Mouse (Mus musculus) gastrocnemius, postnatal 4 days (tissue): ENCODE measurements around the gene Hoxd1. TPM values are rescaled to one million over a fixed set of nuclear protein-coding genes. Genes with fewer than 3 reads are reported as not detected.

Experiments used
- DNase-seq, 2 experiments: peaks; one replicate each; pipeline ENCODE4 v3.0.0; 2021 to 2022; ENCODE audit warnings: low spot score in 2 of 2, mixed read lengths in 2 of 2
- long read RNA-seq, 2 experiments: library from polyadenylated mRNA; stranded (forward); transcript quantifications; one replicate each; pipeline ENCODE4 v2.0.0; 2021
- total RNA-seq, 2 experiments: library from RNA; stranded (reverse); gene quantifications; 2 replicates each; pipeline ENCODE4 v1.2.3; 2021

The Hoxd1 gene
- total RNA-seq = under 1 TPM in 1 of 2 experiments, not detected in 1; 0.20 TPM
- long read RNA-seq, experiment 1 = 0 reads
- long read RNA-seq, experiment 2 = 0 reads

- DNase-seq = peak in 1 of 2 experiments; percentile 36
Observed at GRCm38 (mm10) chr2:74762522-74763244, at the start of gene Hoxd1. TSS of gene Hoxd1 (plus strand) at chr2:74762980.

GRCm38 (mm10) chr2:74713239-74714150 lies 49.3 kb upstream of the Hoxd1 start:
- DNase-seq = no peak

- DNase-seq = no peak
Observed at GRCm38 (mm10) chr2:74714156-74714789, 48.5 kb upstream of the Hoxd1 start.

GRCm38 (mm10) chr2:74714881-74715280 lies 47.9 kb upstream of the Hoxd1 start:
- peak in 1 of 2 experiments; percentile 25 for DNase-seq

GRCm38 (mm10) chr2:74715504-74716241 lies 47.1 kb upstream of the Hoxd1 start:
- peak; percentile 85 to 96 for DNase-seq

- no peak for DNase-seq
Observed at GRCm38 (mm10) chr2:74720384-74720783, 42.4 kb upstream of the Hoxd1 start.

- DNase-seq = no peak
Observed at GRCm38 (mm10) chr2:74720955-74721491, 41.8 kb upstream of the Hoxd1 start.

GRCm38 (mm10) chr2:74721882-74722281 lies 40.9 kb upstream of the Hoxd1 start:
- DNase-seq = no peak

- no peak for DNase-seq
Observed at GRCm38 (mm10) chr2:74722949-74723348, 39.8 kb upstream of the Hoxd1 start.

- DNase-seq = peak in 1 of 2 experiments; percentile 18
Observed at GRCm38 (mm10) chr2:74724244-74725015, 38.4 kb upstream of the Hoxd1 start.

- DNase-seq = no peak
Observed at GRCm38 (mm10) chr2:74725171-74725570, 37.6 kb upstream of the Hoxd1 start.

- no peak for DNase-seq
Observed at GRCm38 (mm10) chr2:74726551-74726950, 36.2 kb upstream of the Hoxd1 start, which contains the start of gene Gm28230. TSS of gene Gm28230 (plus strand) at chr2:74726728.

GRCm38 (mm10) chr2:74726973-74727639 lies 35.7 kb upstream of the Hoxd1 start:
- DNase-seq = no peak

- no peak for DNase-seq
Observed at GRCm38 (mm10) chr2:74727640-74728302, 35.0 kb upstream of the Hoxd1 start.

GRCm38 (mm10) chr2:74728303-74728680 lies 34.5 kb upstream of the Hoxd1 start:
- no peak for DNase-seq

- DNase-seq = no peak
Observed at GRCm38 (mm10) chr2:74730331-74730730, 32.4 kb upstream of the Hoxd1 start.

GRCm38 (mm10) chr2:74731055-74731454 lies 31.7 kb upstream of the Hoxd1 start:
- DNase-seq = no peak

- DNase-seq = no peak
Observed at GRCm38 (mm10) chr2:74731799-74732512, 30.8 kb upstream of the Hoxd1 start.
